Mouse (Mus musculus) spleen, adult 2 months (tissue): ENCODE measurements around the gene Samd13. TPM values are rescaled to one million over a fixed set of nuclear protein-coding genes. Genes with fewer than 3 reads are reported as not detected.

Experiments used
- DNase-seq, 2 experiments: peaks; one replicate each; pipeline versions ENCODE4 v3.0.0 to v3.0.0-alpha.2; 2012 to 2021; ENCODE audit warnings: low spot score in 2 of 2, low read depth in 1 of 2
- H3K27ac ChIP-seq: fragments of 200-500 bp; 2 replicates; pipeline ENCODE4 v1.5.1; 2012; ENCODE audit warnings: low read length, inconsistent platforms; ENCODE audit not compliant: insufficient read depth
- H3K27me3 ChIP-seq: fragments of 200-500 bp; 2 replicates; pipeline ENCODE4 v1.6.1; 2012; ENCODE audit warnings: mild to moderate bottlenecking, moderate library complexity, low read length, inconsistent platforms; ENCODE audit not compliant: control insufficient read depth, insufficient read depth
- H3K36me3 ChIP-seq: fragments of 200-500 bp; 2 replicates; pipeline ENCODE4 v1.6.1; 2012; ENCODE audit warnings: mild to moderate bottlenecking, low read length, inconsistent platforms; ENCODE audit not compliant: control insufficient read depth, insufficient read depth
- H3K4me1 ChIP-seq: fragments of 200-500 bp; 2 replicates; pipeline ENCODE4 v1.6.1; 2011; ENCODE audit warnings: inconsistent platforms; ENCODE audit not compliant: control insufficient read depth, insufficient read depth, insufficient read length
- H3K4me3 ChIP-seq: fragments of 200-500 bp; 2 replicates; pipeline ENCODE4 v1.5.1; 2011; ENCODE audit warnings: mild to moderate bottlenecking, inconsistent platforms; ENCODE audit not compliant: insufficient read depth, insufficient read length; ENCODE audit errors: extremely low read depth
- CTCF ChIP-seq: fragments of 200-500 bp; IDR thresholded peaks from 2 replicates; pipeline ENCODE4 v1.5.1; 2011; ENCODE audit warnings: mild to moderate bottlenecking, inconsistent platforms; ENCODE audit not compliant: insufficient read depth, insufficient read length, insufficient replicate concordance; ENCODE audit errors: extremely low read depth
- POLR2A ChIP-seq: fragments of 200-500 bp; IDR thresholded peaks from 2 replicates; pipeline ENCODE4 v1.6.1; 2011; ENCODE audit warnings: low read depth, low read length, inconsistent platforms
- whole genome bisulfite sequencing: fragments of 180-500 bp; shearing (Covaris S2); methylation state at CpG from one replicate; pipeline ENCODE4 v1.1.7; 2018; 5-methylcytosine and 5-hydroxymethylcytosine counted together
- polyA plus RNA-seq: library from polyadenylated mRNA; depleted of rRNA; stranded (reverse); fragments of >200 nt; gene quantifications from 2 replicates; pipeline ENCODE4 v1.2.3, GENCODE M21; 2012

The Samd13 gene
- polyA plus RNA-seq, 1 experiment: 0.05 TPM

- Histone ChIP-seq H3K36me3 (no peaks in the 10 kb centered on the region), H3K4me3 (no peak overlapping the region), H3K27ac (no peak overlapping the region), H3K27me3 (no peaks in the 10 kb centered on the region), H3K4me1 (no peaks in the 10 kb centered on the region)
- no peak for DNase-seq
- WGBS: 57% methylated on average over 4 of the region's 4 CpGs
- TF ChIP-seq CTCF (no peak), POLR2A (no peak)
These were observed 43.5 kb downstream of the Samd13 start for GRCm38 (mm10) chr3:146641818-146642427.

- no peaks in the 10 kb centered on the region; the same call in 1 of the 2 replicates for H3K4me1 ChIP-seq
- TF ChIP-seq CTCF: no peak
- no peak for TF ChIP-seq POLR2A
- no peak for DNase-seq
- H3K4me3 ChIP-seq: no peak overlapping the region
- WGBS: 86% methylated on average over 5 of the region's 5 CpGs
- H3K27me3 ChIP-seq: no peaks in the 10 kb centered on the region
- no peak overlapping the region for H3K27ac ChIP-seq
- H3K36me3 ChIP-seq: no peaks in the 10 kb centered on the region
These were observed 52.9 kb downstream of the Samd13 start for GRCm38 (mm10) chr3:146632506-146632905.

- DNase-seq: no peak
- TF ChIP-seq CTCF (no peak), POLR2A (no peak)
- Histone ChIP-seq H3K27me3 (no peaks in the 10 kb centered on the region), H3K36me3 (no peaks in the 10 kb centered on the region), H3K4me1 (no peaks in the 10 kb centered on the region; the same call in 1 of the 2 replicates), H3K27ac (no peak overlapping the region), H3K4me3 (no peak overlapping the region)
- WGBS: 54% methylated on average over 8 of the region's 8 CpGs
These were observed 57.0 kb downstream of the Samd13 start for GRCm38 (mm10) chr3:146628227-146628982.

- Histone ChIP-seq H3K27ac (no peak overlapping the region), H3K4me3 (no peak overlapping the region), H3K27me3 (no peaks in the 10 kb centered on the region), H3K36me3 (no peaks in the 10 kb centered on the region), H3K4me1 (no peaks in the 10 kb centered on the region; the same call in 1 of the 2 replicates)
- DNase-seq: no peak
- WGBS: 93% methylated on average over 4 of the region's 4 CpGs
- TF ChIP-seq CTCF (no peak), POLR2A (no peak)
These were observed 59.6 kb downstream of the Samd13 start for GRCm38 (mm10) chr3:146625766-146626165.

GRCm38 (mm10) chr3:146621966-146622365, 63.4 kb downstream of the Samd13 start:
- Histone ChIP-seq H3K4me1 (no peaks in the 10 kb centered on the region), H3K27me3 (no peaks in the 10 kb centered on the region), H3K27ac (no peak overlapping the region), H3K36me3 (no peaks in the 10 kb centered on the region), H3K4me3 (no peak overlapping the region)
- TF ChIP-seq CTCF (no peak), POLR2A (no peak)
- WGBS: 88% methylated on average over 11 of the region's 11 CpGs
- DNase-seq: no peak

GRCm38 (mm10) chr3:146620555-146621249, 64.7 kb downstream of the Samd13 start:
- 76% methylated on average over 14 of the region's 14 CpGs for WGBS
- Histone ChIP-seq H3K4me1 (no peaks in the 10 kb centered on the region), H3K27me3 (no peaks in the 10 kb centered on the region), H3K36me3 (no peaks in the 10 kb centered on the region), H3K27ac (no peak overlapping the region), H3K4me3 (no peak overlapping the region)
- DNase-seq: no peak
- no peak for TF ChIP-seq CTCF
- no peak for TF ChIP-seq POLR2A

GRCm38 (mm10) chr3:146620101-146620500, 65.3 kb downstream of the Samd13 start:
- WGBS: 83% methylated on average over 10 of the region's 10 CpGs
- no peak overlapping the region for H3K27ac ChIP-seq
- no peak for TF ChIP-seq POLR2A
- TF ChIP-seq CTCF: no peak

More at GRCm38 (mm10) chr3:146620101-146620500, 65.3 kb downstream of the Samd13 start:
- H3K27me3 ChIP-seq: no peaks in the 10 kb centered on the region
- no peak for DNase-seq
- H3K36me3 ChIP-seq: no peaks in the 10 kb centered on the region
- no peaks in the 10 kb centered on the region for H3K4me1 ChIP-seq
- no peak overlapping the region for H3K4me3 ChIP-seq
